8 mouse cellular contexts compared by ENCODE assay signal in the genomic region with DNA sequence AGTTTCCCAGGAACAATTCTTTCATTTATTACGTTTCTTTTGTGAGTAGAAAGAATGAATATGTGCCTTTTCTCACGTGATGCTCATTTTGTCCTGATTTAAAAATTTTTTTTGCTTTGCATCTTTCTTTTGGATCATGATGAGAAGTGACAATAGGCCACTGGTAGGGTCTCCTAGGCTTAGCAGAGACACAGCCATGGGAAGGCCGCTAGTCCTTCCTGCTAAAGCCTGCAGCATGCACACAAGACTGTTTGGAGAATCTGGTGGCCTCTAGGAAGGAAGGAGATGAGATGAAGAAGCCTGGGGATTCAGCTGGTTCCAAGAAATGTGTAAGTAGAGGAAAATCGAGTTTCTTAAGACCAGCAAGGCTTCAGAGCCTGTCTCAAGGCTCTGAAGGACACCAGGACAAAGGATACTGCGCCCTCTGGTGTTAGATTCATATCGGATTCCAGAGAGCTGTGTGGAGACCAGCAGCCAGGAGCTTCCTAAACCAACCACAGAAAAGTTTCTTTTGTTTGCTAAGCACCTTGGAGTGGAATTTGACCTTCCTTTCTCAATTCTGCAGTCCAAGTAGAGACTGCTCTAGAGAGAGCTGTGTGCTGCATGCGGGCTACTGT.
A peak's percentile ranks its signal among the peaks of the same experiment; 100 is the strongest.
DNase-seq lines count a peak whose midpoint lies in the region; ATAC-seq and TF ChIP-seq lines count a peak whose summit lies in the region.

No protein-coding gene starts in this region.

- peak; percentile 79 for ATAC-seq in forebrain, embryonic 12.5 days (ENCODE audit: low FRiP score)

- intact Hi-C loops in heart, postnatal 36 days (cut with DNase I): loop anchor here (1.0 to 5.0 kb wide), 4 partner anchors 475 to 1365 kb away; no protein-coding TSS in a partner anchor

- TF ChIP-seq CTCF in lung, adult 2 months (IDR thresholded peaks at IDR 0.05; ENCODE audit: insufficient read depth, low read length): peak; percentile 60

- H3K36me3 ChIP-seq in ES-E14 (ENCODE audit: control insufficient read depth, insufficient read depth, low read length, poor library complexity, severe bottlenecking): no peaks in the 10 kb centered on the region
- H3K36me3 ChIP-seq in forebrain, embryonic 12.5 days (replicated peaks): no peaks in the 10 kb centered on the region

- no peaks in the 10 kb centered on the region for H3K9me3 ChIP-seq in ES-E14 (ENCODE audit: control insufficient read depth, insufficient read depth, low read depth, low read length)
- H3K9me3 ChIP-seq in forebrain, embryonic 12.5 days: no peaks in the 10 kb centered on the region

- in situ Hi-C loops in ES-E14 (cut with MboI; ENCODE audit: low sequenced_read_pairs in 2 of 2, unreplicated experiment in 2 of 2): no loop called here

- WGBS in forebrain, embryonic 12.5 days: 28% methylated on average over 7 of the region's 7 CpGs
- 33% methylated on average over 7 of the region's 7 CpGs for WGBS in large intestine, adult 2 months
- WGBS in lung, adult 2 months: 30% methylated on average over 7 of the region's 7 CpGs

- TF ChIP-seq POLR2A in lung, adult 2 months (IDR thresholded peaks at IDR 0.05; ENCODE audit: borderline replicate concordance, extremely low read depth, low read depth, low read length): no peak

- H3K4me3 ChIP-seq in ES-E14 (ENCODE audit: insufficient read depth in 1 of 2, low read depth in 1 of 2, low read length in 2 of 2, poor library complexity in 1 of 2, severe bottlenecking in 1 of 2): no peak overlapping the region
- no peak overlapping the region for H3K4me3 ChIP-seq in forebrain, embryonic 12.5 days (replicated peaks)
- no peak overlapping the region for H3K4me3 ChIP-seq in lung, adult 2 months (replicated peaks; ENCODE audit: extremely low read depth, low read depth, low read length)

- H3K4me1 ChIP-seq in ES-E14 (ENCODE audit: control insufficient read depth in 2 of 2, insufficient read depth in 2 of 2, low read length in 2 of 2, poor library complexity in 1 of 2): peaks cover 2% of the 10 kb centered on the region in 2 experiments; a peak in 2 of 4 replicates
- H3K4me1 ChIP-seq in forebrain, embryonic 12.5 days: peaks cover 39% of the 10 kb centered on the region
- H3K4me1 ChIP-seq in lung, adult 2 months (ENCODE audit: control insufficient read depth, insufficient read depth, low read length): peaks cover 8% of the 10 kb centered on the region

- H3K9ac ChIP-seq in ES-E14 (ENCODE audit: insufficient read depth, low read depth, low read length, poor library complexity, severe bottlenecking): no peak overlapping the region
- H3K9ac ChIP-seq in forebrain, embryonic 12.5 days: no peak overlapping the region

- DNase-seq in ES-E14 (ENCODE audit: low read depth, low spot score): peak; percentile 81
- DNase-seq in c-Kit-positive CD71-negative TER-119-negative erythroid progenitor cells, embryonic 14.5 days (ENCODE audit: low read depth): peak; percentile 48
- DNase-seq in heart, postnatal 36 days: peak; percentile 73 to 79
- peak; percentile 76 for DNase-seq in large intestine, adult 2 months (ENCODE audit: low read depth, low spot score)
- peak; percentile 52 for DNase-seq in lung, adult 2 months
- DNase-seq in retina, postnatal 1 day: peak; percentile 88
- no peak for DNase-seq in B cell, adult 2 months

- no peak overlapping the region for H3K4me2 ChIP-seq in forebrain, embryonic 12.5 days

- H3K27me3 ChIP-seq in forebrain, embryonic 12.5 days: peaks cover 18% of the 10 kb centered on the region

- H3K27ac ChIP-seq in ES-E14 (ENCODE audit: insufficient read depth, low read depth, low read length, poor library complexity, severe bottlenecking): no peak overlapping the region
- H3K27ac ChIP-seq in forebrain, embryonic 12.5 days: 0 out of 2 replicates have a peak overlapping the region, but pooled peaks have one; percentile 54

TF ChIP-seq in ES-E14, 5 proteins besides CTCF, POLR2A, EP300 and RAD21:
- TF ChIP-seq HCFC1 (IDR thresholded peaks at IDR 0.05; ENCODE audit: borderline replicate concordance, insufficient read depth, low read length) (no peak), ZC3H11A (IDR thresholded peaks at IDR 0.05; ENCODE audit: borderline replicate concordance, low read depth, low read length) (peak; percentile 76; the same call in 1 of the 2 replicates)

Comparison
In these comparisons a context has a peak if more than half of its experiments do, and no peak if none do; other contexts are left out.
1. DNase-seq: peak in ES-E14 (single experiment), c-Kit-positive CD71-negative TER-119-negative erythroid progenitor cells, embryonic 14.5 days (single experiment), heart, postnatal 36 days (2 of 2), large intestine, adult 2 months (single experiment), lung, adult 2 months (single experiment) and retina, postnatal 1 day (single experiment); none in B cell, adult 2 months (0 of 2).